Mouse (Mus musculus): ENCODE data around the gene Sox9. TPM values are rescaled to one million over a fixed set of nuclear protein-coding genes. Genes with fewer than 3 reads are reported as not detected.

Sox9 gene
- 25.5 and 26.5 TPM in 2 replicates for polyA plus RNA-seq (2015; fragmentation: Nextera tagmentation; extraction: Ambion mirVana)

- Histone ChIP-seq H3K36me3 (ENCODE audit: control insufficient read depth, insufficient read depth, low read length) (no peaks in the 10 kb centered on the region), H3K4me2 (ENCODE audit: low read depth, low read length) (peak within 1 kb of the TSS; percentile 62), H3K9ac (ENCODE audit: low read depth, low read length) (peak within 1 kb of the TSS; percentile 68), H3K9me3 (ENCODE audit: control insufficient read depth, low read length) (no peaks in the 10 kb centered on the region), H3K4me3 (ENCODE audit: low read length) (peak within 1 kb of the TSS; percentile 61), H3K27me3 (replicated peaks; ENCODE audit: control insufficient read depth, insufficient read depth, low read length) (peaks cover 7% of the 10 kb centered on the region; the same call in 1 of the 2 replicates), H3K27ac (ENCODE audit: low read length) (peak within 1 kb of the TSS; percentile 86), H3K4me1 (ENCODE audit: control insufficient read depth, insufficient read depth, low read length) (peaks cover 17% of the 10 kb centered on the region)
- 0% methylated on average over 15 of the region's 15 CpGs for WGBS
- ATAC-seq = peak; percentile 81
These were observed at the start of gene Sox9 for GRCm38 (mm10) chr11:112781994-112782356. Gene Sox9, plus strand, starts transcription at chr11:112782224.

- H3K9me3 ChIP-seq (ENCODE audit: control insufficient read depth, low read length) = no peaks in the 10 kb centered on the region
- 75% methylated on average over 7 of the region's 7 CpGs for WGBS
- no peak overlapping the region for H3K4me3 ChIP-seq (ENCODE audit: low read length)
- H3K36me3 ChIP-seq (ENCODE audit: control insufficient read depth, insufficient read depth, low read length) = no peaks in the 10 kb centered on the region
- H3K27me3 ChIP-seq (replicated peaks; ENCODE audit: control insufficient read depth, insufficient read depth, low read length) = no peaks in the 10 kb centered on the region
- H3K4me2 ChIP-seq (ENCODE audit: low read depth, low read length) = no peak overlapping the region
- no peak for ATAC-seq
- H3K4me1 ChIP-seq (ENCODE audit: control insufficient read depth, insufficient read depth, low read length) = no peaks in the 10 kb centered on the region
- no peak overlapping the region for H3K27ac ChIP-seq (ENCODE audit: low read length)
- no peak overlapping the region for H3K9ac ChIP-seq (ENCODE audit: low read depth, low read length)
These were observed 49.6 kb upstream of the Sox9 start for GRCm38 (mm10) chr11:112732401-112732800.

- no peaks in the 10 kb centered on the region for H3K27me3 ChIP-seq (replicated peaks; ENCODE audit: control insufficient read depth, insufficient read depth, low read length)
These were observed 45.0 kb upstream of the Sox9 start for GRCm38 (mm10) chr11:112737071-112737470.

GRCm38 (mm10) chr11:112739681-112740080 is 42.3 kb upstream of the Sox9 start:
- Histone ChIP-seq H3K4me3 (ENCODE audit: low read length) (no peak overlapping the region), H3K9me3 (ENCODE audit: control insufficient read depth, low read length) (no peaks in the 10 kb centered on the region), H3K9ac (ENCODE audit: low read depth, low read length) (no peak overlapping the region), H3K4me2 (ENCODE audit: low read depth, low read length) (no peak overlapping the region), H3K27ac (ENCODE audit: low read length) (no peak overlapping the region), H3K27me3 (replicated peaks; ENCODE audit: control insufficient read depth, insufficient read depth, low read length) (no peaks in the 10 kb centered on the region), H3K4me1 (ENCODE audit: control insufficient read depth, insufficient read depth, low read length) (no peaks in the 10 kb centered on the region), H3K36me3 (ENCODE audit: control insufficient read depth, insufficient read depth, low read length) (no peaks in the 10 kb centered on the region)
- WGBS = 86% methylated on average over 1 of the region's 1 CpGs
- ATAC-seq = no peak

More at GRCm38 (mm10) chr11:112737071-112737470, 45.0 kb upstream of the Sox9 start:
- Histone ChIP-seq H3K9me3 (ENCODE audit: control insufficient read depth, low read length) (no peaks in the 10 kb centered on the region), H3K4me2 (ENCODE audit: low read depth, low read length) (no peak overlapping the region), H3K9ac (ENCODE audit: low read depth, low read length) (no peak overlapping the region), H3K27ac (ENCODE audit: low read length) (no peak overlapping the region), H3K4me3 (ENCODE audit: low read length) (no peak overlapping the region), H3K4me1 (ENCODE audit: control insufficient read depth, insufficient read depth, low read length) (no peaks in the 10 kb centered on the region), H3K36me3 (ENCODE audit: control insufficient read depth, insufficient read depth, low read length) (no peaks in the 10 kb centered on the region)
- ATAC-seq = no peak
- WGBS = 57% methylated on average over 5 of the region's 5 CpGs

- H3K36me3 ChIP-seq (ENCODE audit: control insufficient read depth, insufficient read depth, low read length) = no peaks in the 10 kb centered on the region
- no peak overlapping the region for H3K9ac ChIP-seq (ENCODE audit: low read depth, low read length)
- H3K4me1 ChIP-seq (ENCODE audit: control insufficient read depth, insufficient read depth, low read length) = no peaks in the 10 kb centered on the region
- 58% methylated on average over 4 of the region's 4 CpGs for WGBS
- no peaks in the 10 kb centered on the region for H3K27me3 ChIP-seq (replicated peaks; ENCODE audit: control insufficient read depth, insufficient read depth, low read length)
- H3K4me2 ChIP-seq (ENCODE audit: low read depth, low read length) = no peak overlapping the region
- no peaks in the 10 kb centered on the region for H3K9me3 ChIP-seq (ENCODE audit: control insufficient read depth, low read length)
- H3K27ac ChIP-seq (ENCODE audit: low read length) = no peak overlapping the region
- ATAC-seq = no peak
- no peak overlapping the region for H3K4me3 ChIP-seq (ENCODE audit: low read length)
These were observed 25.5 kb upstream of the Sox9 start for GRCm38 (mm10) chr11:112756516-112756915.

- no peaks in the 10 kb centered on the region for H3K4me1 ChIP-seq (ENCODE audit: control insufficient read depth, insufficient read depth, low read length)
- no peak for ATAC-seq
- 68% methylated on average over 9 of the region's 9 CpGs for WGBS
- no peak overlapping the region for H3K4me2 ChIP-seq (ENCODE audit: low read depth, low read length)
- no peak overlapping the region for H3K4me3 ChIP-seq (ENCODE audit: low read length)
- no peaks in the 10 kb centered on the region for H3K9me3 ChIP-seq (ENCODE audit: control insufficient read depth, low read length)
- no peaks in the 10 kb centered on the region for H3K27me3 ChIP-seq (replicated peaks; ENCODE audit: control insufficient read depth, insufficient read depth, low read length)
- H3K27ac ChIP-seq (ENCODE audit: low read length) = no peak overlapping the region
- no peaks in the 10 kb centered on the region for H3K36me3 ChIP-seq (ENCODE audit: control insufficient read depth, insufficient read depth, low read length)
- no peak overlapping the region for H3K9ac ChIP-seq (ENCODE audit: low read depth, low read length)
These were observed 24.0 kb upstream of the Sox9 start for GRCm38 (mm10) chr11:112758056-112758455.

GRCm38 (mm10) chr11:112766956-112767355 is 15.1 kb upstream of the Sox9 start:
- Histone ChIP-seq H3K36me3 (ENCODE audit: control insufficient read depth, insufficient read depth, low read length) (no peaks in the 10 kb centered on the region), H3K4me2 (ENCODE audit: low read depth, low read length) (no peak overlapping the region), H3K4me1 (ENCODE audit: control insufficient read depth, insufficient read depth, low read length) (no peaks in the 10 kb centered on the region), H3K4me3 (ENCODE audit: low read length) (no peak overlapping the region), H3K27me3 (replicated peaks; ENCODE audit: control insufficient read depth, insufficient read depth, low read length) (no peaks in the 10 kb centered on the region), H3K27ac (ENCODE audit: low read length) (no peak overlapping the region), H3K9me3 (ENCODE audit: control insufficient read depth, low read length) (no peaks in the 10 kb centered on the region), H3K9ac (ENCODE audit: low read depth, low read length) (no peak overlapping the region)
- ATAC-seq = no peak
- 85% methylated on average over 4 of the region's 4 CpGs for WGBS

- 79% methylated on average over 15 of the region's 15 CpGs for WGBS
- Histone ChIP-seq H3K4me2 (ENCODE audit: low read depth, low read length) (no peak overlapping the region), H3K9me3 (ENCODE audit: control insufficient read depth, low read length) (no peaks in the 10 kb centered on the region), H3K27ac (ENCODE audit: low read length) (no peak overlapping the region), H3K9ac (ENCODE audit: low read depth, low read length) (no peak overlapping the region), H3K27me3 (replicated peaks; ENCODE audit: control insufficient read depth, insufficient read depth, low read length) (no peaks in the 10 kb centered on the region), H3K4me3 (ENCODE audit: low read length) (no peak overlapping the region), H3K36me3 (ENCODE audit: control insufficient read depth, insufficient read depth, low read length) (no peaks in the 10 kb centered on the region), H3K4me1 (ENCODE audit: control insufficient read depth, insufficient read depth, low read length) (no peaks in the 10 kb centered on the region)
- no peak for ATAC-seq
These were observed 14.4 kb upstream of the Sox9 start for GRCm38 (mm10) chr11:112767531-112768041.

GRCm38 (mm10) chr11:112772791-112773355 is 9.2 kb upstream of the Sox9 start:
- H3K9ac ChIP-seq (ENCODE audit: low read depth, low read length) = no peak overlapping the region
- no peak for ATAC-seq
- H3K4me2 ChIP-seq (ENCODE audit: low read depth, low read length) = no peak overlapping the region
- no peak overlapping the region for H3K4me3 ChIP-seq (ENCODE audit: low read length)
- H3K36me3 ChIP-seq (ENCODE audit: control insufficient read depth, insufficient read depth, low read length) = no peaks in the 10 kb centered on the region
- H3K4me1 ChIP-seq (ENCODE audit: control insufficient read depth, insufficient read depth, low read length) = no peaks in the 10 kb centered on the region
- peaks cover 4% of the 10 kb centered on the region; the same call in 1 of the 2 replicates for H3K27me3 ChIP-seq (replicated peaks; ENCODE audit: control insufficient read depth, insufficient read depth, low read length)
- H3K9me3 ChIP-seq (ENCODE audit: control insufficient read depth, low read length) = no peaks in the 10 kb centered on the region
- WGBS = 43% methylated on average over 11 of the region's 11 CpGs
- no peak overlapping the region for H3K27ac ChIP-seq (ENCODE audit: low read length)

GRCm38 (mm10) chr11:112779762-112780161 is 2.3 kb upstream of the Sox9 start:
- Histone ChIP-seq H3K9ac (ENCODE audit: low read depth, low read length) (no peak overlapping the region), H3K27me3 (replicated peaks; ENCODE audit: control insufficient read depth, insufficient read depth, low read length) (peaks cover 5% of the 10 kb centered on the region; the same call in 1 of the 2 replicates), H3K4me2 (ENCODE audit: low read depth, low read length) (no peak overlapping the region), H3K4me3 (ENCODE audit: low read length) (no peak overlapping the region), H3K9me3 (ENCODE audit: control insufficient read depth, low read length) (no peaks in the 10 kb centered on the region), H3K27ac (ENCODE audit: low read length) (no peak overlapping the region), H3K4me1 (ENCODE audit: control insufficient read depth, insufficient read depth, low read length) (peaks cover 15% of the 10 kb centered on the region), H3K36me3 (ENCODE audit: control insufficient read depth, insufficient read depth, low read length) (no peaks in the 10 kb centered on the region)
- ATAC-seq = no peak
- WGBS = 3% methylated on average over 10 of the region's 10 CpGs
